Mouse (Mus musculus): ENCODE measurements at regions not wholly inside any gene's neighbourhood (a gene's known extent, or its start where the extent isn't known, plus 50 kb on each side); places are given as distances from the start of the nearest gene placed in this dataset.

- peak; percentile 1 for DNase-seq (ENCODE audit: low spot score)
- no peak overlapping the region for H3K4me3 ChIP-seq (ENCODE audit: low read depth, low read length)
- H3K36me3 ChIP-seq (ENCODE audit: control insufficient read depth, insufficient read depth, low read length), result no peaks in the 10 kb centered on the region
- ATAC-seq (ENCODE audit: low read depth), result no peak
- H3K9ac ChIP-seq (ENCODE audit: low read depth, low read length), result no peak overlapping the region
- no peak overlapping the region for H3K27ac ChIP-seq (replicated peaks; ENCODE audit: low read depth, low read length)
- H3K27me3 ChIP-seq (replicated peaks; ENCODE audit: control insufficient read depth, insufficient read depth, low read length), result peaks cover 12% of the 10 kb centered on the region
- H3K9me3 ChIP-seq (ENCODE audit: control insufficient read depth, low read length), result no peaks in the 10 kb centered on the region
- WGBS, result 44% methylated on average over 6 of the region's 6 CpGs
- no peaks in the 10 kb centered on the region for H3K4me1 ChIP-seq (ENCODE audit: control insufficient read depth, insufficient read depth, low read length)
- no peak overlapping the region for H3K4me2 ChIP-seq (ENCODE audit: low read depth, low read length)
Measured at GRCm38 (mm10) chrX:141933899-141934298, 58.9 kb upstream of the Gm15294 start.
